Mouse (Mus musculus) layer of hippocampus, adult 8-10 months (tissue): ENCODE results near the gene Pi4k2a. TPM values are rescaled to one million over a fixed set of nuclear protein-coding genes. Genes with fewer than 3 reads are reported as not detected.

Experiments
- DNase-seq, 2 experiments: peaks; one replicate each; pipeline ENCODE4 v3.0.0; 2022; ENCODE audit warnings: low spot score in 2 of 2
- total RNA-seq, 4 experiments: library from RNA; stranded (reverse); gene quantifications; 2 replicates each; pipeline ENCODE4 v1.2.4; 2022

The Pi4k2a gene
- total RNA-seq, 4 experiments from 2014 or later, result 64.8 to 71.3 (median 69.0) TPM

- no peak for DNase-seq
These were observed 73.5 kb downstream of the Pi4k2a start, which contains the start of gene Zfyve27 for GRCm38 (mm10) chr19:42163764-42164163. Gene Zfyve27, plus strand, starts transcription at chr19:42163951.

- no peak for DNase-seq
These were observed 73.9 kb downstream of the Pi4k2a start for GRCm38 (mm10) chr19:42164188-42164587.

GRCm38 (mm10) chr19:42166130-42166529, 75.9 kb downstream of the Pi4k2a start:
- DNase-seq, result peak; percentile 68 to 89

GRCm38 (mm10) chr19:42166766-42167165, 76.5 kb downstream of the Pi4k2a start:
- DNase-seq, result no peak

GRCm38 (mm10) chr19:42167489-42167888, 77.2 kb downstream of the Pi4k2a start:
- DNase-seq, result no peak

- peak in 1 of 2 experiments; percentile 47 for DNase-seq
These were observed 79.2 kb downstream of the Pi4k2a start for GRCm38 (mm10) chr19:42169322-42169975.

GRCm38 (mm10) chr19:42170025-42170969, 80.0 kb downstream of the Pi4k2a start:
- peak; percentile 90 to 91 for DNase-seq

Other genes starting within 250 kb of the Pi4k2a start
- gene Frat2, start 242.3 kb upstream of the Pi4k2a start, total RNA-seq, result 10 to 100 TPM; 10.0 to 10.9 (median 10.4) TPM
- gene Rrp12, start 194.3 kb upstream of the Pi4k2a start, total RNA-seq, result 10 to 100 TPM; 33.0 to 34.6 (median 33.5) TPM
- gene Pgam1, start 178.5 kb upstream of the Pi4k2a start, total RNA-seq, result 100 to 1,000 TPM; 520 to 573 (median 534) TPM
- 10 to 100 TPM; 25.5 to 34.9 (median 29.1) TPM for gene Exosc1, start 157.0 kb upstream of the Pi4k2a start, total RNA-seq
- 10 to 100 TPM; 43.5 to 47.4 (median 44.0) TPM for gene Zdhhc16, start 157.0 kb upstream of the Pi4k2a start, total RNA-seq
- 10 to 100 TPM; 30.8 to 60.2 (median 39.4) TPM for gene Mms19, start 109.3 kb upstream of the Pi4k2a start, total RNA-seq
- 10 to 100 TPM; 11.2 to 14.4 (median 13.2) TPM for gene Ubtd1, start 108.7 kb upstream of the Pi4k2a start, total RNA-seq
- under 1 TPM in 2 of 4 experiments, not detected in 2; 0.30 to 0.47 TPM for gene Ankrd2, start 54.5 kb upstream of the Pi4k2a start, total RNA-seq
- 10 to 100 TPM in 1 of 4 experiments, 1 to 10 TPM in 3; 7.2 to 11.6 (median 8.9) TPM for gene Hoga1, start 44.9 kb upstream of the Pi4k2a start, total RNA-seq
- 1 to 10 TPM; 1.7 to 2.7 (median 2.1) TPM for gene 4933411K16Rik, start 38.2 kb upstream of the Pi4k2a start, total RNA-seq
- gene Morn4, start 4.1 kb upstream of the Pi4k2a start, total RNA-seq, result 10 to 100 TPM; 59.1 to 70.6 (median 64.3) TPM
- 10 to 100 TPM; 18.1 to 24.6 (median 21.4) TPM for gene Avpi1, start 38.6 kb downstream of the Pi4k2a start, total RNA-seq
- gene Marveld1, start 56.9 kb downstream of the Pi4k2a start, total RNA-seq, result 1 to 10 TPM; 6.6 to 9.8 (median 8.4) TPM
- 100 to 1,000 TPM in 2 of 4 experiments, 10 to 100 TPM in 2; 79.7 to 113 (median 98.0) TPM for gene Zfyve27, start 73.5 kb downstream of the Pi4k2a start, total RNA-seq
- 1 to 10 TPM in 2 of 4 experiments, under 1 TPM in 1, not detected in 1; 0.49 to 2.3 (median 2.0) TPM for gene Sfrp5, start 111.8 kb downstream of the Pi4k2a start, total RNA-seq
- 10 to 100 TPM; 58.0 to 67.6 (median 63.1) TPM for gene Golga7b, start 157.1 kb downstream of the Pi4k2a start, total RNA-seq